Mouse (Mus musculus): ENCODE results near the gene Gm813.

DNA sequence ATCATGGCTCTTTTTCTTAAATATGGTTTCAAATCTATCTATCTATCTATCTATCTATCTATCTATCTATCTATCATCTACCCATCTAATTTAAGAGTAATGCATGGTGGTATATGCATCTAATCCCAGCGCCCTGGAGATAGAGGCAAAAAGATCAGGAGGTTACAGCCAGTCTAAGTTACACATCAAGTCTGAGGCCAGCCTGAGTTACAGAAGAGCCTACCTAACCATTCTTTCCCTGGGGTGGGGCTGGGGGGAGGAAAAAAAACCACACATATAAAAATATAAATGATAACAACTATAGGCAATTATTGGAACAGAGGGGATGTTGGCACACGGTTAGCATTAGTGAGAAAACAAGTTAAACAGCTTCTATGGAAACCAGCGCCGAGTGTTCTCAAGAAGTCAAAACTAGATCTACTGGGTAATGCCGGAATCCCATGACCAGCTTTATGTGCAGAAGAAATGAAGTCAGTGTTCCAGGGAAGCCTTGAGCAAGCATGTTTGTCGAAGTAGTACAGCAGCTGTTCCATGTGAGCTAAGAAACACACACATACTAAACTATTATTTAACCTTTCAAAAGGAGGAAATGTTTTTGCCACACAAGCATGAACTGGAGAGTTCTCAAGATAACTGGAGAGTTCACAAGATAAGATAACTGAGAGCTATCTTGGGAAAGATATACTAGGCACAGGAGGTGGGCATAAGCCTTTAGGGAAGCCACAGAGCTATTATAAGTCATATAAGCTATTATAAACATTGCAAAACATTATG, 42.6 kb downstream of the Gm813 start:
- no peak for TF ChIP-seq CTCF (IDR thresholded peaks at IDR 0.05; ENCODE audit: low read depth)
- no peak for TF ChIP-seq EP300 (optimal IDR thresholded peaks at IDR 0.05)
